Mouse (Mus musculus) neural tube, embryonic 11.5 days (tissue): ENCODE results near the gene Emc7. TPM values are rescaled to one million over a fixed set of nuclear protein-coding genes. Genes with fewer than 3 reads are reported as not detected.

Experiments
- ATAC-seq: fragments of 200-750 bp; cut with Nextera tagmentation; 2 replicates; pipeline ENCODE4 v1.8.0; 2017; ENCODE audit warnings: moderate number of reproducible peaks, mild to moderate bottlenecking, moderate TSS enrichment, moderate library complexity; ENCODE audit not compliant: insufficient read depth, low FRiP score, low TSS enrichment
- DNase-seq: peaks from one replicate; pipeline ENCODE4 v3.0.0-alpha.2; 2015; ENCODE audit warnings: low spot score
- H3K27ac ChIP-seq: fragments of 300-500 bp; sonication (generic); 2 replicates; pipeline ENCODE4 v1.5.1; 2014; ENCODE audit warnings: low read depth, mild to moderate bottlenecking, low read length
- H3K27me3 ChIP-seq: fragments of 300-500 bp; sonication (generic); 2 replicates; pipeline ENCODE4 v1.6.1; 2014; ENCODE audit warnings: mild to moderate bottlenecking, low read length, mixed read lengths; ENCODE audit not compliant: control insufficient read depth, insufficient read depth
- H3K36me3 ChIP-seq: fragments of 300-500 bp; sonication (generic); 2 replicates; pipeline ENCODE4 v1.6.1; 2014; ENCODE audit warnings: mild to moderate bottlenecking, low read length, moderate library complexity, mixed read lengths; ENCODE audit not compliant: control insufficient read depth, insufficient read depth
- H3K4me1 ChIP-seq: fragments of 300-500 bp; sonication (generic); 2 replicates; pipeline ENCODE4 v1.6.1; 2014; ENCODE audit warnings: low read length, mixed read lengths; ENCODE audit not compliant: control insufficient read depth, insufficient read depth
- H3K4me2 ChIP-seq: fragments of 300-500 bp; sonication (generic); 2 replicates; pipeline ENCODE4 v1.6.1; 2014; ENCODE audit warnings: low read depth, mild to moderate bottlenecking, moderate library complexity
- H3K4me3 ChIP-seq: fragments of 300-500 bp; sonication (generic); 2 replicates; pipeline ENCODE4 v1.5.1; 2014; ENCODE audit warnings: low read depth, low read length
- H3K9ac ChIP-seq: fragments of 300-500 bp; sonication (generic); 2 replicates; pipeline ENCODE4 v1.6.1; 2014; ENCODE audit warnings: mild to moderate bottlenecking, low read length
- H3K9me3 ChIP-seq: fragments of 300-500 bp; sonication (generic); 2 replicates; pipeline ENCODE4 v1.6.1; 2016; ENCODE audit warnings: low read length; ENCODE audit not compliant: control insufficient read depth
- WGBS: fragments of 180-500 bp; shearing (Covaris S2); extraction: QIAGEN DNeasy Blood & Tissue Kit; methylation state at CpG from one replicate; pipeline ENCODE4 v1.1.7; 2014; 5-methylcytosine and 5-hydroxymethylcytosine counted together
- polyA plus RNA-seq: library from polyadenylated mRNA; unstranded; fragments of >200 nt; fragmentation: Nextera tagmentation; extraction: Ambion mirVana; gene quantifications from 2 replicates; pipeline ENCODE4 v1.2.1, GENCODE M21; 2014

Emc7 gene
- polyA plus RNA-seq, 1 experiment from 2014 or later = 11.6 TPM

GRCm38 (mm10) chr2:112469542-112469941 is 14.7 kb downstream of the Emc7 start:
- H3K27ac ChIP-seq = no peak overlapping the region
- no peaks in the 10 kb centered on the region for H3K9me3 ChIP-seq
- DNase-seq (no peak), ATAC-seq (no peak)
- H3K9ac ChIP-seq = no peak overlapping the region
- no peak overlapping the region for H3K4me3 ChIP-seq
- no peak overlapping the region for H3K4me2 ChIP-seq
- H3K27me3 ChIP-seq = no peaks in the 10 kb centered on the region
- peaks cover 5% of the 10 kb centered on the region for H3K36me3 ChIP-seq
- no peaks in the 10 kb centered on the region for H3K4me1 ChIP-seq

GRCm38 (mm10) chr2:112470961-112471381 is 16.2 kb downstream of the Emc7 start:
- H3K27ac ChIP-seq = no peak overlapping the region
- H3K4me1 ChIP-seq = no peaks in the 10 kb centered on the region
- ATAC-seq (no peak), DNase-seq (no peak)
- H3K9me3 ChIP-seq = no peaks in the 10 kb centered on the region
- peaks cover 5% of the 10 kb centered on the region; the same call in 1 of the 2 replicates for H3K36me3 ChIP-seq
- H3K4me3 ChIP-seq = no peak overlapping the region
- 82% methylated on average over 5 of the region's 5 CpGs for WGBS
- H3K27me3 ChIP-seq = no peaks in the 10 kb centered on the region
- H3K4me2 ChIP-seq = no peak overlapping the region
- H3K9ac ChIP-seq = no peak overlapping the region

GRCm38 (mm10) chr2:112472076-112472475 is 17.3 kb downstream of the Emc7 start:
- 88% methylated on average over 2 of the region's 2 CpGs for WGBS
- Histone ChIP-seq H3K27ac (no peak overlapping the region), H3K4me3 (no peak overlapping the region), H3K4me1 (no peaks in the 10 kb centered on the region), H3K36me3 (peaks cover 5% of the 10 kb centered on the region; the same call in 1 of the 2 replicates), H3K4me2 (no peak overlapping the region), H3K9me3 (no peaks in the 10 kb centered on the region), H3K9ac (no peak overlapping the region), H3K27me3 (no peaks in the 10 kb centered on the region)
- ATAC-seq = no peak
- DNase-seq = no peak

GRCm38 (mm10) chr2:112474997-112475724 is 20.4 kb downstream of the Emc7 start:
- Histone ChIP-seq H3K4me1 (no peaks in the 10 kb centered on the region), H3K27ac (no peak overlapping the region), H3K9ac (no peak overlapping the region), H3K9me3 (no peaks in the 10 kb centered on the region), H3K27me3 (no peaks in the 10 kb centered on the region), H3K4me3 (no peak overlapping the region), H3K36me3 (no peaks in the 10 kb centered on the region), H3K4me2 (no peak overlapping the region)
- WGBS = 85% methylated on average over 5 of the region's 5 CpGs
- ATAC-seq (no peak), DNase-seq (no peak)

GRCm38 (mm10) chr2:112476554-112476953 is 21.8 kb downstream of the Emc7 start:
- ATAC-seq = no peak
- Histone ChIP-seq H3K27me3 (no peaks in the 10 kb centered on the region), H3K9ac (no peak overlapping the region), H3K4me2 (no peak overlapping the region), H3K36me3 (no peaks in the 10 kb centered on the region), H3K27ac (no peak overlapping the region), H3K4me1 (no peaks in the 10 kb centered on the region), H3K9me3 (no peaks in the 10 kb centered on the region), H3K4me3 (no peak overlapping the region)
- 81% methylated on average over 6 of the region's 6 CpGs for WGBS
- no peak for DNase-seq

GRCm38 (mm10) chr2:112480669-112481068 is 25.9 kb downstream of the Emc7 start, which contains the start of gene Chrm5:
Gene Chrm5, minus strand, starts transcription at chr2:112480769.
- H3K4me1 ChIP-seq = no peaks in the 10 kb centered on the region
- no peaks in the 10 kb centered on the region for H3K27me3 ChIP-seq
- ATAC-seq (no peak), DNase-seq (no peak)
- no peak within 1 kb of the TSS for H3K4me3 ChIP-seq
- no peaks in the 10 kb centered on the region for H3K9me3 ChIP-seq
- no peaks in the 10 kb centered on the region for H3K36me3 ChIP-seq
- H3K4me2 ChIP-seq = no peak within 1 kb of the TSS
- 91% methylated on average over 5 of the region's 5 CpGs for WGBS
- H3K27ac ChIP-seq = no peak within 1 kb of the TSS
- no peak within 1 kb of the TSS for H3K9ac ChIP-seq

- Histone ChIP-seq H3K27ac (no peak overlapping the region), H3K4me1 (no peaks in the 10 kb centered on the region), H3K4me2 (no peak overlapping the region), H3K36me3 (no peaks in the 10 kb centered on the region), H3K4me3 (no peak overlapping the region), H3K9me3 (no peaks in the 10 kb centered on the region), H3K27me3 (no peaks in the 10 kb centered on the region), H3K9ac (no peak overlapping the region)
- 5% methylated on average over 2 of the region's 2 CpGs for WGBS
- DNase-seq = peak; percentile 57
- peak; percentile 31; the same call in 1 of the 2 replicates for ATAC-seq
Observed at GRCm38 (mm10) chr2:112481564-112481963, 26.8 kb downstream of the Emc7 start.

- no peak for ATAC-seq
- no peaks in the 10 kb centered on the region for H3K36me3 ChIP-seq
- no peaks in the 10 kb centered on the region for H3K4me1 ChIP-seq
- WGBS = 75% methylated on average over 5 of the region's 5 CpGs
- H3K9me3 ChIP-seq = no peaks in the 10 kb centered on the region
- DNase-seq = no peak
- H3K4me2 ChIP-seq = no peak overlapping the region
- H3K4me3 ChIP-seq = no peak overlapping the region
- H3K27me3 ChIP-seq = no peaks in the 10 kb centered on the region
- no peak overlapping the region for H3K9ac ChIP-seq
- H3K27ac ChIP-seq = no peak overlapping the region
Observed at GRCm38 (mm10) chr2:112482533-112483333, 27.9 kb downstream of the Emc7 start.

- Histone ChIP-seq H3K9me3 (no peaks in the 10 kb centered on the region), H3K4me1 (no peaks in the 10 kb centered on the region), H3K27me3 (no peaks in the 10 kb centered on the region), H3K27ac (no peak overlapping the region), H3K9ac (no peak overlapping the region), H3K36me3 (no peaks in the 10 kb centered on the region), H3K4me2 (no peak overlapping the region), H3K4me3 (no peak overlapping the region)
- no peak for DNase-seq
- 66% methylated on average over 2 of the region's 2 CpGs for WGBS
- ATAC-seq = no peak
Observed at GRCm38 (mm10) chr2:112483334-112483651, 28.5 kb downstream of the Emc7 start.
